Mouse (Mus musculus) cerebellum, adult 2 months (tissue): ENCODE results near the gene Stx5a.

Source experiments
- CTCF ChIP-seq: fragments of 200-500 bp; IDR thresholded peaks from 2 replicates; pipeline ENCODE4 v1.5.1; 2011; ENCODE audit warnings: low read depth, mild to moderate bottlenecking, control low read depth, low read length, moderate library complexity, borderline replicate concordance; ENCODE audit not compliant: insufficient read depth
- POLR2A ChIP-seq: fragments of 200-500 bp; IDR thresholded peaks from 2 replicates; pipeline ENCODE4 v1.6.1; 2011; ENCODE audit warnings: low read length, control low read depth, borderline replicate concordance; ENCODE audit not compliant: insufficient read depth

DNA sequence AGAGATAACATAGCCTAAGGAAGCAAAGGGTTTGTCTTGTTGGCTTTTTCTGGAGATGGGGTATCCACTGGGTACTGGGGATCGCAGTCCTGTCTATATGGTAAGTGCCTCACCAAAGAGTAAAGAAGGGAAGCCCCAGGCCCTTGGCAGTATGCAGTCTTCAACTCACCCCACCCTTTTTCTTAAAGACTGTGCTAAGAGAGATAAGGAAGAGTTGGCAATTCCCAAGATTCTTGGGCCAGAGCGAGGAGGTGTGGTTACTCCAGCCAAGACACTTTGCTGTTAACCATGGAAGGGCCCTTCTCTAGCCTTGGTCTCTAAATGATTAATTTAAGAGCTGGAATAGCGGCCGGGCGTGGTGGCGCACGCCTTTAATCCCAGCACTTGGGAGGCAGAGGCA is 34.3 kb upstream of the Stx5a start:
- TF ChIP-seq CTCF: no peak
- no peak for TF ChIP-seq POLR2A
